Mouse (Mus musculus): ENCODE results near the gene Patl2. TPM values are rescaled to one million over a fixed set of nuclear protein-coding genes. Genes with fewer than 3 reads are reported as not detected.

The Patl2 gene
- polyA plus RNA-seq (2012; ENCODE audit: insufficient read depth, insufficient read length, low replicate concordance, missing spikeins) = not detected in 2 replicates

DNA sequence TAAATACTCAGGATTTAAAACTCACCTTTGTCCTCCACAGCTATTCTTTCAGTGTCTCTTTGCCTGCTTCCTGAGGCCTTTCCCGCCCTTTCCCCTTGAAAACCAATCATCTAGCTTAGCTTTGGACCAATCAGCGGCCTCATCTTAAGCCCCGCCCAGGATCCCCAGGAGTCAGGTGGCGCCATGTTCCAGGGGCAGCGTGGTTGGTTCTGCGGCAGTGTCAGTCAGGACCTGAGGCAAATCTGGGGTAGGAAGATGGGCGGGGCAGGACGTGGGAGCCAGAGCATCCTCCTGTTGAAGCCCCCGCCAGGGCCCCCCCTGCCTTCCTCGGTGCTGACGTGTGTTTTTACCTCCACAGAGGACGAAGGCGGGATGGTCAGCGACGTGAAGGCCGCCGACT lies at the start of gene Patl2, which contains the start of gene Terb2:
Gene Patl2 (minus strand): TSS at position 84 of the 400 bp plus-strand sequence.
Gene Terb2 (plus strand): TSS at position 167 of the 400 bp plus-strand sequence.
- H3K27ac ChIP-seq (ENCODE audit: insufficient read depth, low read depth, low read length) = no peak within 1 kb of the TSS
- H3K4me3 ChIP-seq (ENCODE audit: insufficient read depth, low read depth, low read length) = no peak within 1 kb of the TSS
- H3K4me1 ChIP-seq (ENCODE audit: control insufficient read depth, insufficient read depth, low read length) = no peaks in the 10 kb centered on the region
- TF ChIP-seq CTCF (IDR thresholded peaks at IDR 0.05; ENCODE audit: insufficient read depth, low read depth, low read length) = no peak
- no peak for TF ChIP-seq POLR2A (IDR thresholded peaks at IDR 0.05; ENCODE audit: insufficient read depth, low read depth, low read length)
- WGBS = 84% methylated on average over 17 of the region's 17 CpGs

DNA sequence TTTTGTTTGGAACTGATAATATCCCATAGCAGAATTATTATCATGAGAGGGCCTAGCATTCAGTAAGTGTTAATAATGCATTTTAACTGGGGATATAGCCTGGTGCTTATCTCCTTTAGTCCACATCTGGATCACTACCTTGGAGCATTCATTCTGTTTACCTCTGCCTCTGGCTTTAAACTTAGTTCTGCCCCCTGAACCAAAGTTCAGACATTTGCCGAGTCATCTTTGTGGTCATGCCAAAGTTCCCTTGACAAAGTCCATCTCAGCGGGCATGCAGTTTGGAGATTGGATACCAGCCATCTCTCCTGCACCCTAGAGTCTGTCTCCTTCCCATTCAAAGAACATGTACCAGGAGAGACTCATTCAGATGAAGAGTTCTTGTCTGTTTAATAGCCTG lies 49.4 kb upstream of the Patl2 start:
- no peak overlapping the region for H3K27ac ChIP-seq (ENCODE audit: insufficient read depth, low read depth, low read length)
- WGBS = 73% methylated on average over 2 of the region's 2 CpGs
- no peak overlapping the region for H3K4me3 ChIP-seq (ENCODE audit: insufficient read depth, low read depth, low read length)

DNA sequence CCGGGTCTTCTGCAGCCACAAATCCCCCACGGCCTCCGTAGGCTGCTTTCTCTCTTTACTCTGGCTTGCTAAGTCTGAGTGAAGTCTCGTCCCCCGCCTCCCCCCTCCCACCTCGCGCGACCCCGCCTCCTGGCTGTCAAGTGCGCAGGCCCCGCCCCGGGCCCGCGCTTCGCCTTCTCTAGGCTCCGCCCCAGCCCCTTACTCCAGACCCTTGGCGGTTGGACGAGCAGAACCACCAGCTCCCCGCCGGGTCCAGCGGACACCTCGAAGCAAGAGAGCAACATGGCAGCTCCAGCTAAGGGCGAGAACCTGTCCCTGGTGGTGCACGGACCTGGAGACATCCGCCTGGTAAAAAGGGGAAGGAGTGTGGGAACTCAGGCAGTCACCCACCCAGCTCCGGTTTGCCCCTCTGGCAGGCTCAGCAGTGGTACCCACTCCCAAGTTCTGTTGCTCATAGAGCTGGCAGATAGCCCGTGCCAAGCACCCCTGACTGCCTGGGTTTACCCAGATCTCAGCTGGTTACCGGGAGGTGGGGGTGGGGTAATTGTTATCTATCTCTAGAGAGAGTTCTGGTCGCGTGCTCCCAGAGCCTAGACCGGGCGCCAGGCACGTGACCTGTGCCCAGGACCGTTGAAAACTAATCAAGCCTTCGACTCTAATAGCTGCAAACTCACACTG lies 48.8 kb upstream of the Patl2 start, which contains the start of gene Sord:
Gene Sord (plus strand): TSS at position 139 of the 678 bp plus-strand sequence.
- Histone ChIP-seq H3K4me3 (ENCODE audit: insufficient read depth, low read depth, low read length) (peak within 1 kb of the TSS; percentile 64), H3K27ac (ENCODE audit: insufficient read depth, low read depth, low read length) (0 out of 2 replicates have a peak within 1 kb of the TSS, but pooled peaks have one; percentile 12), H3K4me1 (ENCODE audit: control insufficient read depth, insufficient read depth, low read length) (peaks cover 3% of the 10 kb centered on the region; the same call in 1 of the 2 replicates)
- 1% methylated on average over 35 of the region's 35 CpGs for WGBS
- TF ChIP-seq CTCF (IDR thresholded peaks at IDR 0.05; ENCODE audit: insufficient read depth, low read depth, low read length) = no peak
- TF ChIP-seq POLR2A (IDR thresholded peaks at IDR 0.05; ENCODE audit: insufficient read depth, low read depth, low read length) = no peak; the same call in 1 of the 2 replicates

More for the DNA sequence above, 49.4 kb upstream of the Patl2 start:
- peaks cover 3% of the 10 kb centered on the region; the same call in 1 of the 2 replicates for H3K4me1 ChIP-seq (ENCODE audit: control insufficient read depth, insufficient read depth, low read length)
- TF ChIP-seq POLR2A (IDR thresholded peaks at IDR 0.05; ENCODE audit: insufficient read depth, low read depth, low read length) (no peak), CTCF (IDR thresholded peaks at IDR 0.05; ENCODE audit: insufficient read depth, low read depth, low read length) (no peak)

DNA sequence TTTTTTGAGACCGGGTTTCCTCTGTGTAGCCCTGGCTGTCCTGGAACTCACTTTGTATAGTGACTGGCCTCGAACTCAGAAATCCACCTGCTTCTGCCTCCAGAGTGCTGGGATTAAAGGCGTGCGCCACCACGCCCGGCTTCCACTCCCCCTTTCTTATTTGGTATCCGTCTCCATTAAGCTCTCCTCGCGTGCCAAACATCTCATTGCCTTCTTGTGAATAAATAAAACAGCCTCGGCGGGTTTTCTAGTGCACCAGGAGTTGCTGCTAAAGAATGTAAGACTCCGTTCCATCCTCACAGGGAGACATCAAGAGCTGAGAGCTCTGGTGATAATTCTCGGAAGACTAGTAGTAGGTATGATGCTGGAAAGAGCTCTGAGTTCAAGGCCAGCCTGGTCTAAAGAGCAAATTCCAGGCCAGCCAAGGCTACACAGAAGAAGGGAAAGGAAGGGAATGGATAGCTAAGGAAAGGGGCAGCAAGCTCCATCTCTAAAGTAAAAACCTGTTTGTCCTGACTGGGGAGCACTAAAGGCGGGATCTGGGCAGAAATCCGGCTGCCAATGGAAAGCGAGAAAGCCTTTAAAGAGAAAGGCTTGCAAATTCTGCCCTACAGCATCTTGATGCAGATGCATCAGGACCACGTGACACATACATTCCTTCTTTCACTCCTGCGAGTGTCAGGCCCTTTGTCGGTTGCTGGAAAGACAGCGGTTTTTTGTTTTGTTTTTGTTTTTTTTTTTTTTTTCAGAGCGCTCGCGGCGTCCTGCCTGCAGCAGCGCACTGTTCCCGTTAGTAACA lies 48.0 kb upstream of the Patl2 start:
- H3K4me1 ChIP-seq (ENCODE audit: control insufficient read depth, insufficient read depth, low read length) = peaks cover 3% of the 10 kb centered on the region; the same call in 1 of the 2 replicates
- H3K4me3 ChIP-seq (ENCODE audit: insufficient read depth, low read depth, low read length) = peak overlapping the region; percentile 64
- WGBS = 2% methylated on average over 26 of the region's 26 CpGs
- no peak for TF ChIP-seq POLR2A (IDR thresholded peaks at IDR 0.05; ENCODE audit: insufficient read depth, low read depth, low read length)
- TF ChIP-seq CTCF (IDR thresholded peaks at IDR 0.05; ENCODE audit: insufficient read depth, low read depth, low read length) = no peak
- H3K27ac ChIP-seq (ENCODE audit: insufficient read depth, low read depth, low read length) = 0 out of 2 replicates have a peak overlapping the region, but pooled peaks have one; percentile 12

DNA sequence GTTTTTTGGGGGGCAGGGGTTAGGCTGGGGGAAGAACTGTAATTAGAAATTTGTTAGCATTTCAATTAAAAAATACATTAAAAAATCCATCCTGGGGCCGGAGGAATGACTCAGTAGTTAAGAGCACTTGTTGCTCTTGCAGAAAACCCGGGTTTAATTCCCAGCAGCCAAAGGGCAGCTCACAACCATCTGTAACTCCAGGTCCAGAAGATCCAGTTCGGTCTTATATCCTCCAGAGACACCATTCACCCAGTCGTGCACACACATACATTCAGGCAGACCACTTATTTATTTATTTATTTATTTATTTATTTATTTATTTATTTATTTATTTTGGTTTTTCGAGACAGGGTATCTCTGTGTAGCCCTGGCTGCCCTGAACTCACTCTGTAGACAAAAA lies 47.4 kb upstream of the Patl2 start:
- peaks cover 3% of the 10 kb centered on the region; the same call in 1 of the 2 replicates for H3K4me1 ChIP-seq (ENCODE audit: control insufficient read depth, insufficient read depth, low read length)
- WGBS = 47% methylated on average over 5 of the region's 5 CpGs
- H3K4me3 ChIP-seq (ENCODE audit: insufficient read depth, low read depth, low read length) = no peak overlapping the region
- no peak overlapping the region for H3K27ac ChIP-seq (ENCODE audit: insufficient read depth, low read depth, low read length)
- TF ChIP-seq CTCF (IDR thresholded peaks at IDR 0.05; ENCODE audit: insufficient read depth, low read depth, low read length) (no peak), POLR2A (IDR thresholded peaks at IDR 0.05; ENCODE audit: insufficient read depth, low read depth, low read length) (no peak)

DNA sequence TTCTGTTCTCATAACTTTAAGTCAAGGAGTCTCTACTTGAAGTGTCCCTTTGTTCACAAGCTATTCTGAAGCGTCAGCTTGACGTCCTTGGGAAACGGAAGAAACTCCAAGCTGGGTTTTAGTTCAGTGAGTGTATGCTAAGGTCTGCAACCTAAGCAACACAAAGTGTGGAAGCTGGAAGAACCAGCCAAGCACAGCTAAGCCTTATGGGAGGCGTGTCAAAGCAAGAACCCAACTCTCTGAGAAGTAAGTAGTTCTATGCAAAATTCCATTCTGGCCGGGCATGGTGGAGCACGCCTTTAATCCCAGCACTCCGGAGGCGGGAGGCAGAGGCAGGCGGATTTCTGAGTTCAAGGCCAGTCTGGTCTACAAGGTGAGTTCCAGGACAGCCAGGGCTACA lies 45.6 kb upstream of the Patl2 start:
- TF ChIP-seq POLR2A (IDR thresholded peaks at IDR 0.05; ENCODE audit: insufficient read depth, low read depth, low read length) (no peak), CTCF (IDR thresholded peaks at IDR 0.05; ENCODE audit: insufficient read depth, low read depth, low read length) (no peak)
- WGBS = 90% methylated on average over 9 of the region's 9 CpGs
- peaks cover 3% of the 10 kb centered on the region; the same call in 1 of the 2 replicates for H3K4me1 ChIP-seq (ENCODE audit: control insufficient read depth, insufficient read depth, low read length)

DNA sequence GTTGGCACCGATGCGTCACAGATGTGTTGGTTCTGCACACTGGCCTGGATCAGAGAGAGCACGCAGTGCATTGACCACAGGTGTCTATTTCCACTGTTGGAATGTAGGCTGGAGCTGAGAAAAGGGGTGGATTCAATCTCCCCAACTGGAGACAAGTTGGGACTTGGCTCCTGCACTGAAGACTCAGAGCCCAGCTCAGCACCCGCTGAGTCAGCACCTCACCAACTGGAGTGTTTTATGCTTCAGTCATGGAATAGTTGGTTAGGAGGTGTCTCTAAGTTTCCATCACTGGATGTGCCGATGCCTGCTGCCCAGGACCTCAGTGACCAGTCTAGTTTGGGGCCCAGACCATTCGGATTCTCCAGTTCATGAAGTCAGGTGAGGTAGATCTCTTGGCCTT lies 44.4 kb upstream of the Patl2 start:
- no peak overlapping the region for H3K4me3 ChIP-seq (ENCODE audit: insufficient read depth, low read depth, low read length)
- H3K4me1 ChIP-seq (ENCODE audit: control insufficient read depth, insufficient read depth, low read length) = peaks cover 3% of the 10 kb centered on the region; the same call in 1 of the 2 replicates
- TF ChIP-seq CTCF (IDR thresholded peaks at IDR 0.05; ENCODE audit: insufficient read depth, low read depth, low read length) = no peak
- TF ChIP-seq POLR2A (IDR thresholded peaks at IDR 0.05; ENCODE audit: insufficient read depth, low read depth, low read length) = no peak
- WGBS = 87% methylated on average over 6 of the region's 6 CpGs
- H3K27ac ChIP-seq (ENCODE audit: insufficient read depth, low read depth, low read length) = no peak overlapping the region

More for the DNA sequence above, 45.6 kb upstream of the Patl2 start:
- Histone ChIP-seq H3K4me3 (ENCODE audit: insufficient read depth, low read depth, low read length) (no peak overlapping the region), H3K27ac (ENCODE audit: insufficient read depth, low read depth, low read length) (no peak overlapping the region)

DNA sequence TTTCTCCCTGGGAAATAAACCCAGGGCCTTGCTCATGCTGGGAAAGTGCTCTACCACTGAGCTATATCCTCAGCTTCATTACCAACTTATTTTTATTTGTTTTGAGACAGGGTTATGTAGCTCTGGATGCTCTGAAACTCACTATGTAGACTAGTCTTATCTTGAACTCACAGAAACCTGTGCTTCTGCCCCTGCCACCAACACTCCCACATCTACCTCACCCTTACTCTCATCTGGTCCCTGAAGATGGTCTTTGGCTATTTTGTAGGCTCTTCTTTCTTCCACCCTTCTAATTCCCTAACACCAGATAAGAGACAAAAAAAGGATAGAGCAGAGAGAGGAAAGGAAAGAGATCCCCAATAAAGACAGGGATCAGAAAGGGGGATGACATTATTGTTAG lies 37.7 kb upstream of the Patl2 start:
- H3K4me3 ChIP-seq (ENCODE audit: insufficient read depth, low read depth, low read length) = no peak overlapping the region
- no peak overlapping the region for H3K27ac ChIP-seq (ENCODE audit: insufficient read depth, low read depth, low read length)
- no peaks in the 10 kb centered on the region for H3K4me1 ChIP-seq (ENCODE audit: control insufficient read depth, insufficient read depth, low read length)
- no peak for TF ChIP-seq CTCF (IDR thresholded peaks at IDR 0.05; ENCODE audit: insufficient read depth, low read depth, low read length)
- no peak for TF ChIP-seq POLR2A (IDR thresholded peaks at IDR 0.05; ENCODE audit: insufficient read depth, low read depth, low read length)

Measured in olfactory bulb, adult 2 months (tissue).